Mouse (Mus musculus): ENCODE data around the gene Jsrp1.

DNA sequence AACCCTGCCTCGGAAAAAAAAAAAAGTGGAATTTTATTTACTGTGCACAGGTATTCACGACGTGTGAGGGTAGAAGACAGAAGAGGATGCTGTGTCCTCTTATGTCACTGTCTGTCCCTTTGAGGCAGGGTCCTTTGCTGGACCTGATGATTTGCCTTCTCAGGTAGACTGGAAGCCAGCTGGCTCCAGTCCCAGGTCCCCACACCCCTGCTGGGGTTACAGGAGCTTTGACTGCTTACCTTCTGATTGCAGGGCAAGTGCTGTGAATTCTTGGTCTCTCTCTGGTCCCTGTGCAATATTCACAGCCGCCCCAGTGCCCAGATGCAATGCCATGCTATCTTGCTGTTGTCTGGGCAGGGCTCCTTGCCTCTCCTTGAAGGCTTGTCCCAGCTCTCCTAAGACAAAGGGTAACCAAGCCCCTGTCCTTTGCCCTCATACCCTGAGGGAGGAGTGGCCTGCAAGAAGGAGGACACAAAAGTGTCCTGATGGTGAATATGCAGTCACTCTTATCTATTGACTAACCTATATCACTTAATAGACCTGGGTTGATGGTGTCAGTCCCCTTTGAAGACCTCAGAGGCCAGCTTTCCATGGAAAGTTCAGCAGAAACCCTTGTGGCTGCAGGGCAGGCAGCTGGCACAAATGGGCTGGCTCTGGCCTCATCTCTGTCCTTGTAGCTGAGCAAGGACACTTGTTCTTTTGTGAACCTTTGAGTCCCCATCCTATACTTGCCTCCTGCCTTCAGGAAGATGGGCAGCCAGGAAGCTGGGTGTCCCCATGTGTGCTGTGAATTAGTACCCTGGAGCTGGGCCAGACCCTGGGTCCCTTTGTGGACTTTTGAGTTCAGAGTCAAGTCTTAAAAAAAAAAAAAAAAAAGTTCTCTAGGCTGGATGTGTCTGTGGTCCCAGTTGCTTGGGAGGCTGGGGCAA lies 52.4 kb downstream of the Jsrp1 start:
- TF ChIP-seq CTCF (IDR thresholded peaks at IDR 0.05; ENCODE audit: insufficient read depth, low read depth, low read length) (no peak), POLR2A (IDR thresholded peaks at IDR 0.05; ENCODE audit: insufficient read depth, low read depth, low read length) (no peak)
